Mouse (Mus musculus) C2C12 (cell line): ENCODE data around the gene Gm12185. TPM values are rescaled to one million over a fixed set of nuclear protein-coding genes. Genes with fewer than 3 reads are reported as not detected.
"Not testable (repeated sequence)": the region's sequence is repeated elsewhere in the genome, so short reads cannot be mapped to it uniquely, and the experiment has no call there.

Experiments used
- H3K27me3 ChIP-seq: one replicate; pipeline ENCODE4 v1.6.1; 2011; ENCODE audit not compliant: control insufficient read depth, insufficient read depth, insufficient read length
- H3K36me3 ChIP-seq: one replicate; pipeline ENCODE4 v1.6.1; 2011; ENCODE audit not compliant: control insufficient read depth, insufficient read depth
- H3K4me3 ChIP-seq: one replicate; pipeline ENCODE4 v1.5.1; 2011; ENCODE audit warnings: mild to moderate bottlenecking, control low read depth; ENCODE audit not compliant: poor library complexity, insufficient read depth, severe bottlenecking
- H3K79me2 ChIP-seq: one replicate; pipeline ENCODE4 v1.6.1; 2011; ENCODE audit not compliant: control insufficient read depth, insufficient read depth
- H3K79me3 ChIP-seq: one replicate; pipeline ENCODE4 v1.6.1; 2011; ENCODE audit warnings: low read depth, control low read depth
- H3ac ChIP-seq: one replicate; pipeline ENCODE3; 2011; ENCODE audit warnings: low read depth; ENCODE audit not compliant: control insufficient read depth, insufficient read length
- CEBPB ChIP-seq: IDR thresholded peaks from one replicate; pipeline ENCODE4 v1.6.1; 2011; ENCODE audit warnings: low read depth, mild to moderate bottlenecking, control low read depth, moderate library complexity
- CTCF ChIP-seq: IDR thresholded peaks from one replicate; pipeline ENCODE4 v1.5.1; 2011; ENCODE audit not compliant: control insufficient read depth, insufficient read depth, insufficient read length
- FOSL1 ChIP-seq: IDR thresholded peaks from one replicate; pipeline ENCODE4 v1.8.0; 2011; ENCODE audit warnings: mild to moderate bottlenecking, low read length; ENCODE audit not compliant: poor library complexity, insufficient read depth, severe bottlenecking
- MAX ChIP-seq: IDR thresholded peaks from one replicate; pipeline ENCODE4 v1.6.1; 2011; ENCODE audit warnings: mild to moderate bottlenecking, control low read depth
- MYOD1 ChIP-seq: IDR thresholded peaks from one replicate; pipeline ENCODE4 v1.6.1; 2011; ENCODE audit warnings: low read depth; ENCODE audit not compliant: control insufficient read depth, insufficient read length
- MYOG ChIP-seq: IDR thresholded peaks from one replicate; pipeline ENCODE4 v1.6.1; 2011; ENCODE audit not compliant: control insufficient read depth, insufficient read length; ENCODE audit errors: extremely low read depth
- USF1 ChIP-seq: IDR thresholded peaks from one replicate; pipeline ENCODE4 v1.6.1; 2011; ENCODE audit warnings: low read depth, mild to moderate bottlenecking, control low read depth, moderate library complexity
- polyA plus RNA-seq: library from polyadenylated mRNA; unstranded; fragments of >200 nt; fragmentation: generic; extraction: Trizol; gene quantifications from one replicate; pipeline ENCODE4 v1.2.1, GENCODE M21; 2012; ENCODE audit warnings: missing spikeins

Gm12185 gene
- polyA plus RNA-seq, 1 experiment, result 0.01 TPM

- H3K4me3 ChIP-seq, result no peak overlapping the region
- no peaks in the 10 kb centered on the region for H3K27me3 ChIP-seq
- H3K36me3 ChIP-seq, result no peaks in the 10 kb centered on the region
- TF ChIP-seq MYOD1 (no peak), CEBPB (peak; percentile 27)
- no peaks in the 10 kb centered on the region for H3K79me3 ChIP-seq
- H3K79me2 ChIP-seq, result no peaks in the 10 kb centered on the region
- no peak overlapping the region for H3ac ChIP-seq
Observed at GRCm38 (mm10) chr11:48898812-48899431, 93.1 kb downstream of the Gm12185 start.

GRCm38 (mm10) chr11:48876680-48877079, 115.3 kb downstream of the Gm12185 start:
- Histone ChIP-seq H3K36me3 (no peaks in the 10 kb centered on the region), H3K27me3 (no peaks in the 10 kb centered on the region), H3K79me3 (no peaks in the 10 kb centered on the region), H3K79me2 (peaks cover 12% of the 10 kb centered on the region), H3ac (no peak overlapping the region), H3K4me3 (no peak overlapping the region)
- TF ChIP-seq MYOD1, result no peak

GRCm38 (mm10) chr11:48875343-48875837, 116.6 kb downstream of the Gm12185 start:
- H3K27me3 ChIP-seq, H3K36me3 ChIP-seq, H3K4me3 ChIP-seq, H3ac ChIP-seq, H3K79me3 ChIP-seq: not testable (repeated sequence)
- H3K79me2 ChIP-seq, result peaks cover 20% of the 10 kb centered on the region

DNA sequence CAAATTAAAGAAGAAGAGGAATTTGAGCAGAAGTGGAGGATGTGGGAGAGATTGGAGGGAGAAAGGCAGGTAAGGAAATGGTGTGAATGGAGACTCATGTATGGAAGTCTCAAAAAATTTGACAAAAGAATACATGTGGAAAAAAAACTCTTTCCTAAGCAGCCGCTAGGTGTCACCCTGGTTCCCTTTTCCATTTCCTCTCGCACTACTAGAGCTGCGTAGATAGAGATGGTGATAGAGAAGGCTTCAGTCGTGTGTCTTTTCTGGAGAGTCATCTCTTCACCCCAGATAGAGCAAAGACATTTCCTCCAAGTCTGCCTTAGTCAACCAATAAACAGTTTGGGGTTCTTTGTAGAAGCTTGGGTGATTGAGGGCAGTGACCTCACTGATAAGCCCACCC, 117.6 kb downstream of the Gm12185 start:
- no peaks in the 10 kb centered on the region for H3K36me3 ChIP-seq
- peak overlapping the region; percentile 40 for H3ac ChIP-seq
- H3K79me3 ChIP-seq, result peaks cover 16% of the 10 kb centered on the region
- H3K79me2 ChIP-seq, result peaks cover 29% of the 10 kb centered on the region
- no peaks in the 10 kb centered on the region for H3K27me3 ChIP-seq
- TF ChIP-seq FOSL1 (no peak), MAX (peak; percentile 23), MYOD1 (no peak)
- no peak overlapping the region for H3K4me3 ChIP-seq

GRCm38 (mm10) chr11:48873591-48874290, 118.3 kb downstream of the Gm12185 start:
- no peak overlapping the region for H3ac ChIP-seq
- H3K79me2 ChIP-seq, result peaks cover 37% of the 10 kb centered on the region
- no peak overlapping the region for H3K4me3 ChIP-seq
- H3K36me3 ChIP-seq, result no peaks in the 10 kb centered on the region
- H3K27me3 ChIP-seq, result no peaks in the 10 kb centered on the region
- H3K79me3 ChIP-seq, result peaks cover 21% of the 10 kb centered on the region
- TF ChIP-seq USF1, result no peak
- peak; percentile 16 for TF ChIP-seq MYOD1
- TF ChIP-seq CEBPB, result no peak
- TF ChIP-seq MAX, result no peak
- TF ChIP-seq FOSL1, result no peak
- no peak for TF ChIP-seq CTCF
- TF ChIP-seq MYOG, result no peak

DNA sequence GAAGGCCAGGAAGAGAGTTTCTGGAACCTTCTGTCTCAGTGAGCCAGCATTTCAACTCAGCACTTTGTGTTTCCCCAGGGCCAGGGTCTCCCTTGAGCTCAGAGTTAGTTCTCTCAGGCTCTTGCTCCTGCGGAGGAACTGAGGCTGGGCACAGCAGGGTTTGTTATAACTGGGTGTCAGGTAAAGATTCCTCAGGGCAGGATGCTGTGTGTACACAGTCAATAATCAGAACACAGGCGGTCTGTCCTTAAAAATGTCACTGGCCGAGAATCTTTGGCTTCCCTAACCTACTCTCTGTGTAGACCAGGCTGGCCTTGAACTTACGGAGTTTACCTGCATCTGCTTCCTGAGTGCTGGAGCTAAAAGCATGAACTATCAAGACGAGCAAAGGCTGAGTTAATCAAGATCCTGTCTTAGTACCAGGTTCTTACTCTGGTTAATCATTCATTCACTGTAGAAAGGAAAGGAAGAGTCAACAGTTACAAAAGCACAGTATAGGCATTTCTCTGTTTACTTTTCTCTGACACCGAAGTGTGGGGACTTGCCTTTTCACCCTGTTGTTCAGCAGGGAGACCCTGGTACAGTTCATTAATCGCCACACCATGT, 119.2 kb downstream of the Gm12185 start:
- H3ac ChIP-seq, result no peak overlapping the region
- TF ChIP-seq CTCF (no peak), MAX (no peak), CEBPB (no peak), MYOD1 (no peak), FOSL1 (no peak)
- peaks cover under 1% of the 10 kb centered on the region for H3K36me3 ChIP-seq
- H3K27me3 ChIP-seq, result no peaks in the 10 kb centered on the region
- H3K79me3 ChIP-seq, result peaks cover 27% of the 10 kb centered on the region
- peaks cover 46% of the 10 kb centered on the region for H3K79me2 ChIP-seq
- H3K4me3 ChIP-seq, result no peak overlapping the region
